Mouse (Mus musculus) ovary, postnatal 10 days (tissue): ENCODE data around the gene Hspa2.
"Not testable (repeated sequence)": the region's sequence is repeated elsewhere in the genome, so short reads cannot be mapped to it uniquely, and the experiment has no call there.

Source experiments
- DNase-seq: peaks from one replicate; pipeline ENCODE4 v3.0.0; 2022; ENCODE audit warnings: low spot score

The Hspa2 gene

DNA sequence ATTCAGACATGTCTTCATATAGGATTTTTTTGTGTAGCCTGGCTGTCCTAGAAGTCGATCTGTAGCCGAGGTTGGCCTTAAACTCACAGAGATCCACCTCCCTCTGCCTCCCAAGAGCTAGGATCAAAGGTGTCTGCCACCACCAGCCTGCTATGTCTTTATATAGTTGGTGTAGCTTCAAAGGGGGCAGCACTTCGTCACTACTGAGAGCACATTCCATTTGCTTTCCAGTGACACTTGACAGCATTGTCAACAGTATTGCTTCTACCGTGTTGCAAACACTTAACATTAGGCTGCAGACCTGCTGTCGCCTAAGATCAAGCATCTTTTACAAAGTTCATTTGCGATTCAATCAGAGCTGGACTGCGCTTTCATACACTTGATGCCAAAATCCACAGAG, 30.1 kb downstream of the Hspa2 start:
- no peak for DNase-seq

DNA sequence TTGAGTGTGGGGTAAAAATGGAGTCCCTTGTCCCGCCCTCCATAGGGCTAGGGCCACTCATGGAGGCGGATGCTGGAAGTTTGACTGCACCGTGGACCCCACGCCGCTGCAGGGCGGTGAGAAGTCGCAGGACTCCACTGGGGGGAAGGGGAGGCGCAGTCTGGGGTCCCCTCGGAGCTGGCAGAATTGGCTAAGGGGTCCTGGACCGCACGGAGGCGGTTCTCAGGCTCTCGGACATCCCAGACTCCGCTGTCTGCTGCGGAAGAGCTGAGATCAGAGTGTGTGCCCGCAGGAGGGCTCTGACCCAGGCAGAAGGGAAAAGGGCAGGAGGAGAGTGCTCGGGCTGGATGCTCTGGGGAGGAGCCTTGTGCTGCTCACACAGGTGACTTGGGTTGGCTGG, 31.1 kb downstream of the Hspa2 start:
- DNase-seq, result no peak

DNA sequence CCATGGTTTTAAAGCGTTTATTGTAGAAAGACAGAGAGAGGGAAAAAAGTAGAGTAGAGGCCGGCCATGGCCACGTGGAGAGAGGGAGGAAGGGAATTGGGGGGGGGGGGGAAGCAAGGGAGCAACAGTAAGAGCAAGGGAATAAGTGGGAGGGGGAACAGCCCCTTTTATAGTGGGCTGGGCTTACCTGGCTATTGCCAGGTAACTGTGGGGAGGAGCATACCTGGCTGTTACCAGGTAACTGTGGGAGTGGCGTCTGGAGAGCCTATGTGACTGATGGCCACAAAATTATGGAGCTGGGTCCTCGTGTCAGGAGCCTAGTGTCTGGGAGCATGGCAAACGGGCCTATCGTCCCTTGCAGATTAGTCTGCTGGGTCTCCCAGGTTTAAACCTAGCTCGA, 31.6 kb downstream of the Hspa2 start:
- DNase-seq, result no peak

DNA sequence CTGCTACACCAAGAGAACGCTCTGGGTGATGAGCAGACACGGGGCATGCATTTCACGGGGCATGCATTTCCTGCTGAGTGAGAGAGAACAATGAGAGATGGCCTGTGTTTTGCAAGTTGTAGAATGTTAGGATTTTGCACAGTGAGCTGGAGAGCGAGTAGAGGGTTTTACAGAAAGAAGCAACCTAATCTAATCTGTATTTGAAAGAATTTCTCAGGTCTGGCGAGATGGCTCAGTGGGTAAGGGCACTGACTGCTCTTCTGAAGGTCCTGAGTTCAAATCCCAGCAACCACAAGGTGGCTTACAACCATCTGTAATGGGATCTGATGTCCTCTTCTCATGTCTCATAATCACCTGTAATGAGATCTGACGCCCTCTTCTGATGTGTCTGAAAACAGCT, 39.5 kb downstream of the Hspa2 start:
- DNase-seq, result not testable (repeated sequence)

DNA sequence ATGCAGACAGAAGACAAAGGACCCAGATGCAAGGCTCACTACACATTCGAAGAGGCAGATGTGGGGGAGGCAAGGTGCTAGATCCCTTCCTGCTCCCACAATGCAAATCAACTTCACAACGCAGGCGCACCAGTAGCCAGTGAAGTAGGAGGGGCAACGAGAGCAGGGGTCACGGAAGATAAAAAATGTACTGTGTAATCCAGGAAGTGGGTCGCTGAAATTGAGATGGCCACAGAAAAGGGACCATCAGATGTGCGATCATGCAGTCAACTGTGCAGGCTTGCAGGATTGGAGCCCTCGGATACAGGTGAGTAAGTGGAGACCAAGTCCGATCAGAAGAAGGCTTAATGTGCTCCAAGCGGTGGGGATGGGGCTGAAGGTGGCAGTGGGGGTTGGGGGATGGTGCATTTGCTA, 40.4 kb downstream of the Hspa2 start:
- DNase-seq, result no peak

DNA sequence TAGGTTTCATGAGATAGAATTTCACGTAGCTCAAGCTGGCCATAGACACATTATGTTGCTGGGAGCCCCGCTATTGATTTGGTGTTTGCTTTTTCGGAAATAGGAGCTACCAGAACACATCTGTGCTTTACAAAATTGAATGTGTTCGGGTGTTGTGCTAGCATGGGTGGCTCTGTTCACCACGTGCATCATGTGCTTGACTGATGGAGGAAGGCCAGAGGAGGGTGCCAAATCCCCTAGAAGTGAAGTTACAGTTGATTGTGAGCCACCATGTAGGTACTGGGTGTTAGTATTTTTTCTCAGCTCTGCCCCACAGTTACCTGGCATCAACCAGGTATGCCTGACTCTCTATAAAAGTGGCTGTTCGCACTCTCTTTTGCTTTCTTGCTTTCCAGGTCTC, 40.9 kb downstream of the Hspa2 start:
- no peak for DNase-seq

DNA sequence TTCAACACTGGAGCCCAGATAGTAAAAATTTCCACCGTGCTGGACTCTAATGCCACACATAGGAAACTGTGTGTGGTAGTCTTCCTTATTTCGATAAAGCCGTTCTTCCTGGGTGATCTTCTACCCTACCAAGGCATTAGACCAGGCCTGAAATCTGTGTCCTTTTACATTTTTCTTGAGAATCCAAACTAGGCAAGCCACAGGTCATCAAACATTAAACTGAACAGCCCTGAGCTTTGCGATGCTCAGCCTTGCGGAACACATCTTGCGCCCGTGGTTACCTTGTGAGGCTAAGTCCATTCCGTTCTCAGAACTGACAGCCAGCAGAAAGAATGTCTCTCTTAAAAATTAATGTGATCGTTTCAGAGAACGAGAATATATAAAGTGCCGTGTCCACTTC, 42.2 kb downstream of the Hspa2 start:
- DNase-seq, result no peak

DNA sequence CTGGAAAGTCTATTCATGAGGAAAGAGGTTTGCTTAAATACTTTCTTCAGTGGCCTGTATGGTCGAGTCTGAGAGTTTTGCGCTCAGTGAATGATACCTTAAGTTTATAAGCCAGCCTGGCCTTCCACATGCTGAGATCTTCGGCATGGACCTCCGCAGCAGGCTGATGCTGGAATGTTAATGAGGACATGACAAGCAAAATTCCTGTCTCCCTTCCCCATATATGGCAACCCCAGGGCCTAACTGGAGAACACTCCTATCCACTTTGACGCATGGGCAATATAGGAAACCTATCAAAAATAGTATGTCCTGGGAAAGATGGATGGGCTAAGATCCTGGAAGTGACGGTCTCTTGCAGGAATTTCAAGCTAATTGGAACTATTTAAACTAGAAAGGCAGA, 44.2 kb downstream of the Hspa2 start:
- no peak for DNase-seq

DNA sequence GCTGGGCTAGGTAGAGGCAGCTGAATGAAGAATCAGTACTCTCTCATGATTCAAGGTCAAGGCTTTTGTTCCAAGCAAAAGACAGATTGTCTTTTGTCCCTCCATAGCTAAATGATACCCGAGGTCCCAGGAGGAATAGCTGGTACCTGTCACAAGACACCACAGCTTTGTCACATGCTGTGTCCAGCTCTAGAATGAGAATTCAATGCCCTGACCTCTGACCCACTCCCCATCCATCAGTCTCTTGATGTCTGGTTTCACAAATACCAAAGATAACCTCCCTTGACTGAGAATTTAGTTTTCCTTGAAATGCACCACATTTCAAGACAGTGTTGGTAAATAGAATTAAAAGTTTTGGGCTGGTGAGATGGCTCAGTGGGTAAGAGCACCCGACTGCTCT, 48.2 kb downstream of the Hspa2 start:
- DNase-seq, result no peak
